Mouse (Mus musculus): ENCODE measurements around the gene Pole4.
"Not testable (repeated sequence)": the region's sequence is repeated elsewhere in the genome, so short reads cannot be mapped to it uniquely, and the experiment has no call there.

Pole4 gene

GRCm38 (mm10) chr6:82715253-82715652 lies 10.1 kb upstream of the Pole4 start:
- DNase-seq (ENCODE audit: low spot score): no peak

- DNase-seq (ENCODE audit: low spot score): no peak
Observed at GRCm38 (mm10) chr6:82714841-82715240, 9.7 kb upstream of the Pole4 start.

GRCm38 (mm10) chr6:82714243-82714642 lies 9.1 kb upstream of the Pole4 start:
- peak; percentile 70 for DNase-seq (ENCODE audit: low spot score)

GRCm38 (mm10) chr6:82707742-82708141 lies 2.6 kb upstream of the Pole4 start:
- DNase-seq (ENCODE audit: low spot score): no peak

GRCm38 (mm10) chr6:82707241-82707640 lies 2.1 kb upstream of the Pole4 start:
- DNase-seq (ENCODE audit: low spot score): no peak

- no peak for DNase-seq (ENCODE audit: low spot score)
Observed at GRCm38 (mm10) chr6:82703710-82704109, 1.5 kb downstream of the Pole4 start.

- DNase-seq (ENCODE audit: low spot score): peak; percentile 82
Observed at GRCm38 (mm10) chr6:82702593-82703017, 2.6 kb downstream of the Pole4 start.

- no peak for DNase-seq (ENCODE audit: low spot score)
Observed at GRCm38 (mm10) chr6:82701296-82701695, 3.9 kb downstream of the Pole4 start.

- DNase-seq (ENCODE audit: low spot score): no peak
Observed at GRCm38 (mm10) chr6:82699831-82700230, 5.3 kb downstream of the Pole4 start.

GRCm38 (mm10) chr6:82696736-82697135 lies 8.4 kb downstream of the Pole4 start:
- no peak for DNase-seq (ENCODE audit: low spot score)

- no peak for DNase-seq (ENCODE audit: low spot score)
Observed at GRCm38 (mm10) chr6:82694668-82695067, 10.5 kb downstream of the Pole4 start.

GRCm38 (mm10) chr6:82689474-82689873 lies 15.7 kb downstream of the Pole4 start:
- no peak for DNase-seq (ENCODE audit: low spot score)

- DNase-seq (ENCODE audit: low spot score): not testable (repeated sequence)
Observed at GRCm38 (mm10) chr6:82688586-82688985, 16.6 kb downstream of the Pole4 start.

- no peak for DNase-seq (ENCODE audit: low spot score)
Observed at GRCm38 (mm10) chr6:82684136-82684535, 21.0 kb downstream of the Pole4 start.

- not testable (repeated sequence) for DNase-seq (ENCODE audit: low spot score)
Observed at GRCm38 (mm10) chr6:82679286-82679685, 25.9 kb downstream of the Pole4 start.

- DNase-seq (ENCODE audit: low spot score): not testable (repeated sequence)
Observed at GRCm38 (mm10) chr6:82677629-82678028, 27.5 kb downstream of the Pole4 start.

- DNase-seq (ENCODE audit: low spot score): no peak
Observed at GRCm38 (mm10) chr6:82666480-82666879, 38.7 kb downstream of the Pole4 start.

GRCm38 (mm10) chr6:82653169-82653525 lies 52.0 kb downstream of the Pole4 start:
- DNase-seq (ENCODE audit: low spot score): no peak

GRCm38 (mm10) chr6:82652521-82653168 lies 52.5 kb downstream of the Pole4 start:
- peak; percentile 98 for DNase-seq (ENCODE audit: low spot score)

- no peak for DNase-seq (ENCODE audit: low spot score)
Observed at GRCm38 (mm10) chr6:82649096-82649495, 56.1 kb downstream of the Pole4 start.

- DNase-seq (ENCODE audit: low spot score): no peak
Observed at GRCm38 (mm10) chr6:82647940-82648655, 57.1 kb downstream of the Pole4 start.

GRCm38 (mm10) chr6:82647001-82647400 lies 58.2 kb downstream of the Pole4 start:
- DNase-seq (ENCODE audit: low spot score): no peak

GRCm38 (mm10) chr6:82640046-82640445 lies 65.1 kb downstream of the Pole4 start:
- no peak for DNase-seq (ENCODE audit: low spot score)

GRCm38 (mm10) chr6:82625331-82625730 lies 79.8 kb downstream of the Pole4 start:
- not testable (repeated sequence) for DNase-seq (ENCODE audit: low spot score)
